Mouse (Mus musculus): ENCODE data around the gene Dglucy.
"Not testable (repeated sequence)": the region's sequence is repeated elsewhere in the genome, so short reads cannot be mapped to it uniquely, and the experiment has no call there.

Gene Dglucy

GRCm38 (mm10) chr12:100781428-100782120 lies 2.7 kb downstream of the Dglucy start:
- DNase-seq = no peak

- no peak for DNase-seq
These were observed 5.3 kb downstream of the Dglucy start for GRCm38 (mm10) chr12:100784152-100784551.

- DNase-seq = no peak
These were observed 6.5 kb downstream of the Dglucy start for GRCm38 (mm10) chr12:100785344-100785743.

GRCm38 (mm10) chr12:100789981-100790550 lies 11.2 kb downstream of the Dglucy start:
- peak; percentile 74 for DNase-seq

- no peak for DNase-seq
These were observed 12.6 kb downstream of the Dglucy start for GRCm38 (mm10) chr12:100791425-100791824.

GRCm38 (mm10) chr12:100794450-100795230 lies 15.8 kb downstream of the Dglucy start:
- peak; percentile 20 for DNase-seq

GRCm38 (mm10) chr12:100795390-100796036 lies 16.7 kb downstream of the Dglucy start:
- peak; percentile 16 for DNase-seq

- not testable (repeated sequence) for DNase-seq
These were observed 24.5 kb downstream of the Dglucy start for GRCm38 (mm10) chr12:100803391-100803790.

- DNase-seq = no peak
These were observed 28.4 kb downstream of the Dglucy start for GRCm38 (mm10) chr12:100807280-100807679.

- DNase-seq = no peak
These were observed 29.9 kb downstream of the Dglucy start for GRCm38 (mm10) chr12:100808609-100809280.

GRCm38 (mm10) chr12:100810542-100810941 lies 31.7 kb downstream of the Dglucy start:
- no peak for DNase-seq

- DNase-seq = no peak
These were observed 35.0 kb downstream of the Dglucy start for GRCm38 (mm10) chr12:100813901-100814300.

GRCm38 (mm10) chr12:100814671-100815070 lies 35.8 kb downstream of the Dglucy start:
- no peak for DNase-seq

GRCm38 (mm10) chr12:100816906-100817305 lies 38.0 kb downstream of the Dglucy start:
- no peak for DNase-seq

GRCm38 (mm10) chr12:100819965-100820364 lies 41.1 kb downstream of the Dglucy start:
- no peak for DNase-seq

- DNase-seq = no peak
These were observed 52.2 kb downstream of the Dglucy start for GRCm38 (mm10) chr12:100831021-100831420.

GRCm38 (mm10) chr12:100831629-100832325 lies 52.9 kb downstream of the Dglucy start:
- DNase-seq = no peak

- no peak for DNase-seq
These were observed 58.4 kb downstream of the Dglucy start for GRCm38 (mm10) chr12:100837208-100837607.

GRCm38 (mm10) chr12:100839079-100839600 lies 60.3 kb downstream of the Dglucy start:
- no peak for DNase-seq

- DNase-seq = no peak
These were observed 61.1 kb downstream of the Dglucy start for GRCm38 (mm10) chr12:100839926-100840325.

GRCm38 (mm10) chr12:100841211-100841792 lies 62.4 kb downstream of the Dglucy start:
- DNase-seq = peak; percentile 83
